In genomic region chr8:13177173-13177852, GRCm38 (mm10) we compare ENCODE assay signal across 22 mouse cellular contexts. TPM values are rescaled to one million over a fixed set of nuclear protein-coding genes. Genes with fewer than 3 reads are reported as not detected.
DNase-seq lines count a peak whose midpoint lies in the region; ATAC-seq and TF ChIP-seq lines count a peak whose summit lies in the region.
"Had no signal": no experiment of that assay in that cellular context is flagged by ENCODE, and none has a peak within 500 bp of the region (broad histone marks: within the 10 kb centered on the region; RNA-seq: fewer than 3 reads in every experiment).

No protein-coding gene starts in this region.

- TF ChIP-seq CTCF in CH12.LX (conservative IDR thresholded peaks at IDR 0.05 in 1 of 2, IDR thresholded peaks at IDR 0.05 in 1 of 2; ENCODE audit: low read depth in 2 of 2, low read length in 2 of 2) (no peak), MEL (IDR thresholded peaks at IDR 0.05 in 2 of 3, conservative IDR thresholded peaks at IDR 0.05 in 1 of 3; ENCODE audit: control insufficient read depth in 1 of 3, insufficient read depth in 1 of 3, low read depth in 2 of 3, low read length in 3 of 3, poor library complexity in 1 of 3, severe bottlenecking in 1 of 3) (no peak)
- TF ChIP-seq CTCF in intestine, postnatal 0 days (IDR thresholded peaks at IDR 0.05; ENCODE audit: low read depth), result no peak

- TF ChIP-seq RAD21 in CH12.LX (IDR thresholded peaks at IDR 0.05; ENCODE audit: low read depth, low read length), result no peak
- TF ChIP-seq RAD21 in MEL (IDR thresholded peaks at IDR 0.05; ENCODE audit: low read depth, low read length), result no peak

- peaks cover 40 to 49% of the 10 kb centered on the region in 2 experiments for H3K36me3 ChIP-seq in CH12.LX (replicated peaks in 1 of 2; ENCODE audit: control insufficient read depth in 1 of 2, insufficient read depth in 1 of 2, low read length in 1 of 2)
- H3K36me3 ChIP-seq in MEL (ENCODE audit: control insufficient read depth in 1 of 2, insufficient read depth in 2 of 2, low read length in 2 of 2), result peaks cover 2 to 13% of the 10 kb centered on the region in 2 experiments; a peak in 2 of 4 replicates
- peaks cover 34% of the 10 kb centered on the region for H3K36me3 ChIP-seq in intestine, embryonic 15.5 days
- peaks cover 55% of the 10 kb centered on the region for H3K36me3 ChIP-seq in intestine, postnatal 0 days (ENCODE audit: control insufficient read depth, insufficient read depth)
- H3K36me3 ChIP-seq in heart, embryonic 10.5 days, result peaks cover 67% of the 10 kb centered on the region

- H3K4me3 ChIP-seq in CH12.LX (replicated peaks in 1 of 3; ENCODE audit: low read depth in 2 of 3, low read length in 2 of 3, poor library complexity in 1 of 3), result no peak overlapping the region
- H3K4me3 ChIP-seq in MEL (ENCODE audit: control insufficient read depth in 1 of 2, insufficient read depth in 1 of 2, low read depth in 2 of 2, low read length in 2 of 2), result no peak overlapping the region
- H3K4me3 ChIP-seq in intestine, embryonic 15.5 days (replicated peaks), result no peak overlapping the region
- no peak overlapping the region for H3K4me3 ChIP-seq in intestine, postnatal 0 days (ENCODE audit: low read depth, low read length)
- H3K4me3 ChIP-seq in heart, embryonic 10.5 days, result no peak overlapping the region
- H3K4me3 ChIP-seq: embryonic facial prominence, embryonic 10.5 days; embryonic facial prominence, embryonic 12.5 days; forebrain, embryonic 13.5 days had no signal

- H3K79me2 ChIP-seq in CH12.LX (replicated peaks; ENCODE audit: control insufficient read depth, extremely low read depth, insufficient read depth, poor library complexity, severe bottlenecking), result no peaks in the 10 kb centered on the region
- no peaks in the 10 kb centered on the region for H3K79me2 ChIP-seq in MEL (ENCODE audit: control insufficient read depth, insufficient read depth, low read length, poor library complexity)

- H3K4me2 ChIP-seq in CH12.LX (ENCODE audit: insufficient read depth, low read depth, poor library complexity, severe bottlenecking), result no peak overlapping the region
- no peak overlapping the region for H3K4me2 ChIP-seq in intestine, embryonic 15.5 days (replicated peaks)
- no peak overlapping the region for H3K4me2 ChIP-seq in intestine, postnatal 0 days (replicated peaks; ENCODE audit: low read depth)
- H3K4me2 ChIP-seq: embryonic facial prominence, embryonic 12.5 days; forebrain, embryonic 13.5 days had no signal

- H3K27me3 ChIP-seq in CH12.LX (replicated peaks) (peaks cover 18% of the 10 kb centered on the region), MEL (ENCODE audit: control insufficient read depth in 1 of 2, insufficient read depth in 2 of 2, low read length in 2 of 2) (no peaks in the 10 kb centered on the region)
- no peaks in the 10 kb centered on the region for H3K27me3 ChIP-seq in intestine, embryonic 15.5 days (replicated peaks)
- H3K27me3 ChIP-seq in intestine, postnatal 0 days (replicated peaks; ENCODE audit: control insufficient read depth, insufficient read depth, low read length), result no peaks in the 10 kb centered on the region
- H3K27me3 ChIP-seq in heart, embryonic 10.5 days (ENCODE audit: insufficient read depth, poor library complexity, severe bottlenecking), result no peaks in the 10 kb centered on the region
- H3K27me3 ChIP-seq: embryonic facial prominence, embryonic 12.5 days; forebrain, embryonic 13.5 days had no signal

- 85% methylated on average over 7 of the region's 7 CpGs for WGBS in intestine, embryonic 15.5 days
- WGBS in intestine, postnatal 0 days, result 75% methylated on average over 7 of the region's 7 CpGs
- 94% methylated on average over 7 of the region's 7 CpGs for WGBS in heart, embryonic 10.5 days

- H3K9me3 ChIP-seq in CH12.LX (replicated peaks; ENCODE audit: low read length) (no peaks in the 10 kb centered on the region), MEL (replicated peaks; ENCODE audit: insufficient read depth, low read length) (no peaks in the 10 kb centered on the region)
- no peaks in the 10 kb centered on the region for H3K9me3 ChIP-seq in intestine, embryonic 15.5 days
- no peaks in the 10 kb centered on the region for H3K9me3 ChIP-seq in intestine, postnatal 0 days (ENCODE audit: control insufficient read depth)
- H3K9me3 ChIP-seq in heart, embryonic 10.5 days, result no peaks in the 10 kb centered on the region
- H3K9me3 ChIP-seq: embryonic facial prominence, embryonic 10.5 days; embryonic facial prominence, embryonic 12.5 days; forebrain, embryonic 13.5 days; G1E had no signal

- no peak for TF ChIP-seq EP300 in CH12.LX (IDR thresholded peaks at IDR 0.05; ENCODE audit: low read length)
- TF ChIP-seq EP300 in MEL (IDR thresholded peaks at IDR 0.05; ENCODE audit: low read depth in 1 of 2, low read length in 2 of 2), result no peak

- dilution Hi-C loops in CH12.LX (cut with MboI; ENCODE audit: extremely low pct_ligation_motif_present, extremely low pct_unique_long_range_greater_than_20kb, low sequenced_read_pairs), result no loop called here

- in situ Hi-C loops in CH12.LX (cut with MboI; ENCODE audit: low pct_ligation_motif_present, low pct_unique_long_range_greater_than_20kb, low sequenced_read_pairs), result no loop called here

- H3K27ac ChIP-seq in CH12.LX (ENCODE audit: insufficient read depth, low read depth) (no peak overlapping the region), MEL (ENCODE audit: control insufficient read depth, low read depth, low read length) (no peak overlapping the region)
- no peak overlapping the region for H3K27ac ChIP-seq in intestine, embryonic 15.5 days
- peak overlapping the region; percentile 86 for H3K27ac ChIP-seq in intestine, postnatal 0 days (ENCODE audit: low read depth, low read length)
- no peak overlapping the region for H3K27ac ChIP-seq in heart, embryonic 10.5 days
- H3K27ac ChIP-seq: embryonic facial prominence, embryonic 10.5 days; embryonic facial prominence, embryonic 12.5 days; forebrain, embryonic 13.5 days had no signal

- peaks cover 7 to 14% of the 10 kb centered on the region in 2 experiments; a peak in 3 of 4 replicates for H3K4me1 ChIP-seq in CH12.LX (ENCODE audit: control insufficient read depth in 1 of 2, insufficient read depth in 2 of 2)
- H3K4me1 ChIP-seq in MEL (ENCODE audit: control insufficient read depth in 1 of 2, insufficient read depth in 2 of 2, low read length in 2 of 2), result peaks cover 0 to 17% of the 10 kb centered on the region in 2 experiments; a peak in 2 of 4 replicates
- no peaks in the 10 kb centered on the region for H3K4me1 ChIP-seq in intestine, embryonic 15.5 days (replicated peaks)
- no peaks in the 10 kb centered on the region for H3K4me1 ChIP-seq in intestine, postnatal 0 days (replicated peaks; ENCODE audit: control insufficient read depth, insufficient read depth, low read length)
- H3K4me1 ChIP-seq in heart, embryonic 10.5 days, result peaks cover 27% of the 10 kb centered on the region
- H3K4me1 ChIP-seq: embryonic facial prominence, embryonic 12.5 days; forebrain, embryonic 13.5 days had no signal

- ATAC-seq in intestine, embryonic 15.5 days, result peak; percentile 46; the same call in 1 of the 2 replicates
- peak; percentile 64 for ATAC-seq in intestine, postnatal 0 days
- ATAC-seq: CD4-positive, CD25-positive, alpha-beta regulatory T cell, adult 4 months; forebrain, embryonic 13.5 days; forebrain, embryonic 16.5 days had no signal

- H3K9ac ChIP-seq in CH12.LX (ENCODE audit: insufficient read depth, low read depth) (no peak overlapping the region), MEL (ENCODE audit: control insufficient read depth, low read depth, low read length, poor library complexity, severe bottlenecking) (no peak overlapping the region)
- no peak overlapping the region for H3K9ac ChIP-seq in intestine, embryonic 15.5 days
- no peak overlapping the region for H3K9ac ChIP-seq in intestine, postnatal 0 days (ENCODE audit: low read depth, low read length)
- H3K9ac ChIP-seq: embryonic facial prominence, embryonic 12.5 days; forebrain, embryonic 13.5 days had no signal

- no peak for DNase-seq in CH12.LX (ENCODE audit: extremely low read depth)
- no peak for DNase-seq in MEL (ENCODE audit: low read depth, low spot score)
- DNase-seq in layer of hippocampus, postnatal 36 days, result no peak
- no peak for DNase-seq in ovary, postnatal 10 days (ENCODE audit: low spot score)
- DNase-seq in heart, embryonic 10.5 days (ENCODE audit: low spot score), result no peak
- DNase-seq: adrenal gland, adult 8-10 months; adrenal gland, postnatal 14 days; adrenal gland, postnatal 36 days; B cell, adult 2 months; cerebellum, adult 11-12 months; cerebellum, adult 2 months; cerebellum, adult 9-10 months; cerebellum, postnatal 10 days; cerebellum, postnatal 25 days had no signal

- TF ChIP-seq POLR2A in CH12.LX (IDR thresholded peaks at IDR 0.05; ENCODE audit: low read depth, low read length), result no peak
- no peak; a peak in 1 of 4 replicates for TF ChIP-seq POLR2A in MEL (IDR thresholded peaks at IDR 0.05; ENCODE audit: control insufficient read depth in 1 of 2, insufficient read depth in 1 of 2, low read depth in 1 of 2, low read length in 2 of 2, poor library complexity in 1 of 2)

TF ChIP-seq in CH12.LX, 34 proteins besides CTCF, POLR2A, EP300 and RAD21 (continues in another document):
- no peak for TF ChIP-seq CHD1 (IDR thresholded peaks at IDR 0.05; ENCODE audit: low read depth, low read length)

TF ChIP-seq in MEL, 35 proteins besides CTCF, POLR2A, EP300 and RAD21 (continues in another document):
- TF ChIP-seq ZNF384 (IDR thresholded peaks at IDR 0.05; ENCODE audit: low read depth, low read length), result peak; percentile 82

RNA-seq across cellular contexts. Expression of gene Lamp1, which starts 18.4 kb away (rescaled TPM):
- total RNA-seq in CH12.LX (2012; rRNA removed) (67.0 and 69.4 TPM in 2 replicates), CH12.LX (2014; rRNA removed) (51.0 and 56.7 TPM in 2 replicates), MEL (2012; rRNA removed) (191 and 205 TPM in 2 replicates)
- polyA plus RNA-seq in CH12.LX (2012; ENCODE audit: insufficient read length, low read depth) (64.3 TPM in 2 replicates), MEL (2012; ENCODE audit: insufficient read depth in 1 of 2, insufficient read length in 2 of 2, low read depth in 1 of 2, low replicate concordance in 2 of 2, missing spikeins in 1 of 2) (100 to 1,000 TPM; 109 to 233 TPM)
- polyA plus RNA-seq in intestine, embryonic 15.5 days (2015; fragmentation: Nextera tagmentation; extraction: Ambion mirVana), result 404 and 407 TPM in 2 replicates
- polyA plus RNA-seq in intestine, postnatal 0 days (2015; fragmentation: Nextera tagmentation; extraction: Ambion mirVana), result 847 and 854 TPM in 2 replicates
- 100 to 1,000 TPM; 267 to 270 TPM for total RNA-seq in layer of hippocampus, postnatal 36 days (2021)
- polyA plus RNA-seq in heart, embryonic 10.5 days (2016; fragmentation: Nextera tagmentation; extraction: Ambion mirVana), result 290 and 334 TPM in 2 replicates

RNA-seq across cellular contexts. Expression of gene Grtp1, which starts 23.1 kb away (rescaled TPM):
- total RNA-seq in CH12.LX (2012; rRNA removed) (0.04 TPM in 2 replicates), CH12.LX (2014; rRNA removed) (not detected in 2 replicates), MEL (2012; rRNA removed) (8.2 and 11.9 TPM in 2 replicates)
- polyA plus RNA-seq in CH12.LX (2012; ENCODE audit: insufficient read length, low read depth) (0.13 and 0.19 TPM in 2 replicates), MEL (2012; ENCODE audit: insufficient read depth in 1 of 2, insufficient read length in 2 of 2, low read depth in 1 of 2, low replicate concordance in 2 of 2, missing spikeins in 1 of 2) (10 to 100 TPM in 1 of 2 experiments, not detected in 1; 15.1 TPM)
- 51.6 and 56.3 TPM in 2 replicates for polyA plus RNA-seq in intestine, embryonic 15.5 days (2015; fragmentation: Nextera tagmentation; extraction: Ambion mirVana)
- polyA plus RNA-seq in intestine, postnatal 0 days (2015; fragmentation: Nextera tagmentation; extraction: Ambion mirVana), result 110 and 113 TPM in 2 replicates
- 1 to 10 TPM; 3.2 to 3.4 TPM for total RNA-seq in layer of hippocampus, postnatal 36 days (2021)
- 30.5 and 34.0 TPM in 2 replicates for polyA plus RNA-seq in heart, embryonic 10.5 days (2016; fragmentation: Nextera tagmentation; extraction: Ambion mirVana)

Comparison
In these comparisons a context has a peak if more than half of its experiments do, and no peak if none do; other contexts are left out.
1. Of the 35 proteins assayed by ChIP-seq in both MEL and CH12.LX: peak only in MEL: none; only in CH12.LX: none; in both: ZNF384; in neither: 34.